Mouse (Mus musculus) forebrain, embryonic 14.5 days (tissue): ENCODE measurements at regions not wholly inside any gene's neighbourhood (a gene's known extent, or its start where the extent isn't known, plus 50 kb on each side); places are given as distances from the start of the nearest gene placed in this dataset.
"Not testable (repeated sequence)": the region's sequence is repeated elsewhere in the genome, so short reads cannot be mapped to it uniquely, and the experiment has no call there.

Source experiments
- ATAC-seq: fragments of 200-750 bp; cut with Nextera tagmentation; 2 replicates; pipeline ENCODE4 v1.8.0; 2017; ENCODE audit warnings: mild to moderate bottlenecking, moderate library complexity
- DNase-seq: peaks from one replicate; pipeline ENCODE4 v3.0.0-alpha.2; 2015; ENCODE audit warnings: low spot score
- H3K27ac ChIP-seq: fragments of 300-500 bp; sonication (generic); 2 replicates; pipeline ENCODE4 v1.5.1; 2014; ENCODE audit warnings: low read depth, mild to moderate bottlenecking, control low read depth, low read length, moderate library complexity
- H3K27me3 ChIP-seq: fragments of 300-500 bp; sonication (generic); replicated peaks from 2 replicates; pipeline ENCODE4 v1.6.1; 2014; ENCODE audit warnings: low read length, control low read depth, mixed read lengths; ENCODE audit not compliant: control insufficient read depth, insufficient read depth
- H3K36me3 ChIP-seq: fragments of 300-500 bp; sonication (generic); 2 replicates; pipeline ENCODE4 v1.6.1; 2014; ENCODE audit warnings: low read length, control low read depth; ENCODE audit not compliant: control insufficient read depth, insufficient read depth
- H3K4me1 ChIP-seq: fragments of 300-500 bp; sonication (generic); 2 replicates; pipeline ENCODE4 v1.6.1; 2014; ENCODE audit warnings: antibody characterized with exemption, low read length, control low read depth; ENCODE audit not compliant: control insufficient read depth, insufficient read depth
- H3K4me2 ChIP-seq: fragments of 300-500 bp; sonication (generic); 2 replicates; pipeline ENCODE4 v1.6.1; 2014; ENCODE audit warnings: mild to moderate bottlenecking, control low read depth, low read length
- H3K4me3 ChIP-seq: fragments of 300-500 bp; sonication (generic); 2 replicates; pipeline ENCODE4 v1.5.1; 2014; ENCODE audit warnings: low read depth, low read length, control low read depth
- H3K9ac ChIP-seq: fragments of 300-500 bp; sonication (generic); 2 replicates; pipeline ENCODE4 v1.6.1; 2014; ENCODE audit warnings: mild to moderate bottlenecking, low read length, control low read depth, moderate library complexity
- H3K9me3 ChIP-seq: fragments of 300-500 bp; sonication (generic); replicated peaks from 2 replicates; pipeline ENCODE4 v1.6.1; 2016; ENCODE audit warnings: low read length, control low read depth, mixed read lengths; ENCODE audit not compliant: control insufficient read depth
- WGBS: fragments of 180-500 bp; shearing (Covaris S2); extraction: QIAGEN DNeasy Blood & Tissue Kit; methylation state at CpG from one replicate; pipeline ENCODE4 v1.1.7; 2014; 5-methylcytosine and 5-hydroxymethylcytosine counted together

DNA sequence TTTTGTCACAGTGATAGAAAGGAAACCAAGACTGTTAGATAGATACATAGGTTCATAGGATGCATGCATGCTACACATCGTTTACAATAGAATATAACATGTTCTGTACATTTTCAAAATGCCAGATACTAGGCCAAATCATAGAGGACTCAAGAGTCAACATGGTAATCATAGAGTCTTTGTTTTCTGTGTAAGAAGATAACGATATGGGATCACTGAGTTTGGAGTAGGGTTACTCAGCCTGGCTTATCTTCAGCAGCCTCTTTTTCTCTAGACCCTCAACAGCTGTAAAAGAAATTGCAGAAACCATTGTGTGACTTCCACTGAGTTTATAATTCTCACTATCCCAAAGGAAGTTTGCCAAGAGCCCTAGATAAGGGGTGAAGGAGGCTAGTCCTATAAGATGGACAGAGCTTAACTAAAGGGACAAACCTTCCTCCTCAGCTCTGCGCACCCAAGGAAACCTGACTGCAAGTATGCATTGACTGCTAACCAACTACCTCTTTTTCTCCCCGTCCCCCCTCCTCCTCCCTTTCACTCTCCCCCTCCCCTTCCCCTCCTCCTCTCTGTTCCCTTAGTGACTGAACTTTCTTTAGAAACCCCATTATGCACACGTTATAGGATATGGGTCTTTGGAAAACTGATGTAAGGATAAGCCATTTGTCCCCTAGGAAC, 160.8 kb downstream of the Stard3nl start:
- DNase-seq (no peak), ATAC-seq (no peak)
- WGBS, result 58% methylated on average over 5 of the region's 5 CpGs
- H3K4me2 ChIP-seq, result no peak overlapping the region
- H3K36me3 ChIP-seq, result no peaks in the 10 kb centered on the region
- H3K4me3 ChIP-seq, result no peak overlapping the region
- H3K9me3 ChIP-seq, result no peaks in the 10 kb centered on the region
- no peak overlapping the region for H3K27ac ChIP-seq
- no peaks in the 10 kb centered on the region for H3K4me1 ChIP-seq
- no peaks in the 10 kb centered on the region for H3K27me3 ChIP-seq
- no peak overlapping the region for H3K9ac ChIP-seq

DNA sequence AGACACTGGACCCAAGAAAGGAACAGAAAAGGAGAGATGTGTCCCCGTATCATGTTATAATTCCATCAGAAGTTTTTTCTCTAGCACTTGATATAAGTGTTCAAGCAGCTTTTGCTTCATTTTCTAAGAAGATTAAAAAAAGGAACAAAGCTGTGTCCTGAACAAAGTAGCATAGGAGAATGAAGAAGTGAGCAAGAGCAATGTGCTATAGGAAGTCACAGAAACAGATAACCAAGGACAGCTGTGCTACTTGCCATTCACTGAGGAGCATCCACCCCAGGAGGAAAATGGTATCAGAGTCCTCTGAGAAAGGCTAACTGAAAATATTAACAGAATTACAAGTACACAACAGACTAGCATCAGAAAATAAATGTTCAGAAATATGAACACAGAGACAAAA, 175.6 kb downstream of the Stard3nl start:
- H3K4me2 ChIP-seq, H3K9ac ChIP-seq, DNase-seq, H3K36me3 ChIP-seq, H3K4me1 ChIP-seq, H3K4me3 ChIP-seq, ATAC-seq, H3K27ac ChIP-seq, H3K27me3 ChIP-seq, H3K9me3 ChIP-seq: not testable (repeated sequence)
- WGBS, result 89% methylated on average over 1 of the region's 1 CpGs

DNA sequence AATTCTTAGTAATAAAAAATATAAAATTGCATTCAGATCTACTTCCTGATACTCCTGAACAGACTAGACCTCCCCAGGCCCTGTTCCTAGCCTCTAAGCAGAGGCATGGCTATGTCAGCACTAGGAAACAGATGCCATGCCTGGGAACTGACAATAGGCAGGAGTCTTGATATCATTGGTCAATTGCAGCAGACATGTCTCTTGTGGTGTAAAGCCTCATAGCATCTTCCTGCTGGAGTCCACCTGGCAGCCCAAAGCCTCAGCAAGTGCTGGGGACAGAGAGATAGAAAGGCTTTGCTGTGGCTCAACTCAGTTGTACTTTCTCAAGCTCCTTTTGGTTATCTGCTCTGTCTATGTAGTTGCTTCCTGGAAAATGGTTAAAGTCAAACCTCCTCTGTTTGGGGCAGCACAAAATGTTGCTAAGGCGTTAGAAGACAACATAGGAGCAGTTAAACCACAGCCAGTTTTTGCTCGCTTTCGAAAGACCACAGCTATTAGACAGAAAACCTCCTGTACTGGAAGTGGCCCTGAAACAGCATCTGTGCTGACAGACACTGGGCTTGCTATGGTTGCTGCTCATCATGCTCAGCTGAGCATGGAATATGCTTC, 176.1 kb downstream of the Stard3nl start:
- not testable (repeated sequence) for H3K36me3 ChIP-seq, H3K4me3 ChIP-seq, H3K4me1 ChIP-seq, H3K9me3 ChIP-seq, DNase-seq, H3K27ac ChIP-seq, ATAC-seq, H3K9ac ChIP-seq, H3K4me2 ChIP-seq, H3K27me3 ChIP-seq
- WGBS, result 93% methylated on average over 3 of the region's 3 CpGs

DNA sequence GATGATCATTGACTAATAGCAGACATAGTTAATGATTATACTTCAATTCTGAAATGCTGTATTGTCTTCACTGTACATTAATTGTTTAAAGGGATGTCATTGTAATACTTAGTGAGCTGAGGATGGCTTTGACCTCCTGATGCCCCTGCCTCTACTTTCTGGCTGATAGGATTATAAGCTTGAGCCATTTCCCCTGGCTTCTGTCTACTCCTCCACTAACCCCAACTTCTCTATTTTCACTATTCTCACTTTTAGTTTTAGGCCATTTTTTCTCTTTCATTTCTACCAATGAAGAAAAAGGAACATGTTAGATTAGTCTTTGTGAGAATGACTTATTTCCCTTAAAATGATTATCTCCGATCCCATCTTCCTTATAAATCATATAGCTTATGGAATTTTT, 190.9 kb downstream of the Stard3nl start:
- no peaks in the 10 kb centered on the region for H3K9me3 ChIP-seq
- 96% methylated on average over 1 of the region's 1 CpGs for WGBS
- H3K4me1 ChIP-seq, result no peaks in the 10 kb centered on the region
- H3K36me3 ChIP-seq, result no peaks in the 10 kb centered on the region
- ATAC-seq (no peak), DNase-seq (no peak)
- H3K9ac ChIP-seq, result no peak overlapping the region
- no peak overlapping the region for H3K27ac ChIP-seq
- H3K27me3 ChIP-seq, result no peaks in the 10 kb centered on the region
- H3K4me2 ChIP-seq, result no peak overlapping the region
- H3K4me3 ChIP-seq, result no peak overlapping the region

DNA sequence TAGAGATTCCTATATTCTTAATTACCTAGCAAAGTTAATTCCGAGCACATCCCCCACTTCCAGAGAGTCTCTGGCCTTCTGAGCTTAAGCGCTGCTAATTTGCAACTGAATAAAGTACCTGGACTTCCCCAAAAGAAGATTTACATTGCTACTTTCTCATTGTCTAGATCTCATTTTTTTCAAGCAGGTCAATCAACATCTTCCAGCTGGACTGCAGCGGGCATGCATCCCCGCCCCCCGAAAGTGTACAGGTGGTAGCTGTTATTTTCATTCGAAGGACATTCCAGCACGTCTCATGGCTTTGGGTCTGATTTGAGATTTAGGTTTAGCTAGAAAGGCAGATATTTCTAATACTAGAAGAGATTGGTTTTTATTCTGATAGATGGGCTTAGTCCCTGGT, 193.3 kb downstream of the Stard3nl start:
- WGBS, result 74% methylated on average over 7 of the region's 7 CpGs
- H3K27ac ChIP-seq, H3K9ac ChIP-seq, H3K9me3 ChIP-seq, H3K4me1 ChIP-seq, H3K4me2 ChIP-seq, H3K36me3 ChIP-seq, ATAC-seq, DNase-seq, H3K4me3 ChIP-seq, H3K27me3 ChIP-seq: not testable (repeated sequence)
